Mouse (Mus musculus) liver, embryonic 13.5 days (tissue): ENCODE measurements around the gene H2afb3. TPM values are rescaled to one million over a fixed set of nuclear protein-coding genes. Genes with fewer than 3 reads are reported as not detected.
A peak's percentile ranks its signal among the peaks of the same experiment; 100 is the strongest.
"Not testable (repeated sequence)": the region's sequence is repeated elsewhere in the genome, so short reads cannot be mapped to it uniquely, and the experiment has no call there.

Source experiments
- ATAC-seq: fragments of 200-750 bp; cut with Nextera tagmentation; 2 replicates; pipeline ENCODE4 v1.8.0; 2017; ENCODE audit warnings: low read depth, mild to moderate bottlenecking, moderate number of reproducible peaks, moderate library complexity
- DNase-seq: peaks from one replicate; pipeline ENCODE4 v3.0.0; 2022
- H3K27ac ChIP-seq: fragments of 300-500 bp; sonication (generic); 2 replicates; pipeline ENCODE4 v1.5.1; 2015; ENCODE audit warnings: moderate library complexity, mild to moderate bottlenecking, inconsistent platforms
- H3K27me3 ChIP-seq: fragments of 300-500 bp; sonication (generic); 2 replicates; pipeline ENCODE4 v1.6.1; 2015; ENCODE audit warnings: mild to moderate bottlenecking, inconsistent platforms
- H3K36me3 ChIP-seq: fragments of 300-500 bp; sonication (generic); 2 replicates; pipeline ENCODE4 v1.6.1; 2015; ENCODE audit warnings: mild to moderate bottlenecking, inconsistent platforms
- H3K4me1 ChIP-seq: fragments of 300-500 bp; sonication (generic); replicated peaks from 2 replicates; pipeline ENCODE4 v1.6.1; 2015; ENCODE audit warnings: inconsistent platforms
- H3K4me2 ChIP-seq: fragments of 300-500 bp; sonication (generic); 2 replicates; pipeline ENCODE4 v1.6.1; 2015; ENCODE audit warnings: inconsistent platforms, mild to moderate bottlenecking, moderate library complexity
- H3K4me3 ChIP-seq: fragments of 300-500 bp; sonication (generic); replicated peaks from 2 replicates; pipeline ENCODE4 v1.5.1; 2015; ENCODE audit warnings: mild to moderate bottlenecking, inconsistent platforms
- H3K9ac ChIP-seq: fragments of 300-500 bp; sonication (generic); 2 replicates; pipeline ENCODE4 v1.6.1; 2015; ENCODE audit warnings: mild to moderate bottlenecking, inconsistent platforms
- H3K9me3 ChIP-seq: fragments of 300-500 bp; sonication (generic); replicated peaks from 2 replicates; pipeline ENCODE4 v1.6.1; 2016; ENCODE audit warnings: inconsistent platforms
- WGBS: fragments of 180-500 bp; shearing (Covaris S2); methylation state at CpG from one replicate; pipeline ENCODE4 v1.1.7; 2015; ENCODE audit not compliant: insufficient replicate concordance; 5-methylcytosine and 5-hydroxymethylcytosine counted together
- polyA plus RNA-seq: library from polyadenylated mRNA; unstranded; fragments of >200 nt; fragmentation: Nextera tagmentation; extraction: Ambion mirVana; gene quantifications from 2 replicates; pipeline ENCODE4 v1.2.1, GENCODE M21; 2015

The H2afb3 gene
- not detected in 2 replicates for polyA plus RNA-seq

DNA sequence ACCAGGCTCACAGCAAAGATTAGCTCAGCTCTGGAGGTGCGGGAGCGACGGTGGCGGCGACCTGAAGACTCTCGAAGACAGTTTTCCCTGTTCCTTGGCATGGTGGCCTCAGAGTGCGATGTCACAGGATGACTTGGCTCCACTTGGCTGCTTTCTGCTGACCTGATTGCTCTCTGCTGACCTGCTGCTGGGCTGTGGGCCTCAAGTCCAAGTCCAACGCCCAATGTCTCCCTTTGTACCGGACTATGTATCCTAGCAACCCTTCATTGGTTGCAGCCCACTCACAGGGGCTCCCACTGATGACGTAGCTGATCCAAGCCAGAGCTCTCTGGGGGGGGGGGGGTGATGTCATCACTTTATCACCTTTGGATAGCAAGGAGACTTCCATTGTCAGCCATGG lies at the start of gene H2afb3:
TSS of gene H2afb3 (minus strand) at position 101 of the 400 bp plus-strand sequence.
- H3K9me3 ChIP-seq, H3K4me2 ChIP-seq, H3K27me3 ChIP-seq, H3K4me3 ChIP-seq, H3K36me3 ChIP-seq, H3K27ac ChIP-seq, H3K4me1 ChIP-seq, DNase-seq, H3K9ac ChIP-seq, ATAC-seq: not testable (repeated sequence)
- WGBS: 73% methylated on average over 9 of the region's 10 CpGs

DNA sequence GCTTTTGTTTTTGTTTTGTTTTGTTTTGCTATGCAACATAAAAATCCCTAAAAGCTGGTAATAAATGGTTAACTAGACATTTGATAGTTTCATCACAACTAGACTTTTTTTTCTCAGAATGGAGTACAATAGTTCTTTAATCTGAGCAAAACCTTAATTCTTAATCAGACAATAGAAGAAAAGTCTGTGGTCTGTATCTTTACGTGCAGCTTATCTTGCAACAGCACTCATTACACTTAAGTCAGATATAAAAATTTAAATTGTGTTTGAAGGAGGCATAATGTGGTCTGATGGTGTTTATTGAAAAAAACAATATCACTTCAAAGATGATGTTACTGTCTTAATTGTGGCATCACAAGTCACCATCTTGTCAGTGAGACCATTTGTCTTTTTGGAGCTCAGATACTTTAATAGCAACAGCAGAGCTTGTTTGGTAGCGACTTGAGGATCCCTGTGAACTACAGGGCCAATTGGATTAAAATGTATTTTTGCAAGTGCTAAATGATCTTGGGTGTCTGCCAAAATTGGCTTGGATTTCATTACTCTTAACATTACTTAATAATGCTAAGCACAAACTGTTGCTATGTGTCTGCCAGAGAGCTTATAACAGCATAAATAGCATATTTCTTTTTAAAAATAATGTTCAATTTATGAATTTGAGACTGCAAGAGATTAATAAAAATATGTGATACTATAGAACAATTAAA lies 11.3 kb downstream of the H2afb3 start:
- Histone ChIP-seq H3K27ac (no peak overlapping the region), H3K9me3 (no peaks in the 10 kb centered on the region), H3K27me3 (no peaks in the 10 kb centered on the region), H3K4me2 (no peak overlapping the region), H3K9ac (no peak overlapping the region), H3K4me3 (no peak overlapping the region), H3K4me1 (no peaks in the 10 kb centered on the region), H3K36me3 (no peaks in the 10 kb centered on the region)
- DNase-seq (no peak), ATAC-seq (no peak)
- 43% methylated on average over 2 of the region's 2 CpGs for WGBS

DNA sequence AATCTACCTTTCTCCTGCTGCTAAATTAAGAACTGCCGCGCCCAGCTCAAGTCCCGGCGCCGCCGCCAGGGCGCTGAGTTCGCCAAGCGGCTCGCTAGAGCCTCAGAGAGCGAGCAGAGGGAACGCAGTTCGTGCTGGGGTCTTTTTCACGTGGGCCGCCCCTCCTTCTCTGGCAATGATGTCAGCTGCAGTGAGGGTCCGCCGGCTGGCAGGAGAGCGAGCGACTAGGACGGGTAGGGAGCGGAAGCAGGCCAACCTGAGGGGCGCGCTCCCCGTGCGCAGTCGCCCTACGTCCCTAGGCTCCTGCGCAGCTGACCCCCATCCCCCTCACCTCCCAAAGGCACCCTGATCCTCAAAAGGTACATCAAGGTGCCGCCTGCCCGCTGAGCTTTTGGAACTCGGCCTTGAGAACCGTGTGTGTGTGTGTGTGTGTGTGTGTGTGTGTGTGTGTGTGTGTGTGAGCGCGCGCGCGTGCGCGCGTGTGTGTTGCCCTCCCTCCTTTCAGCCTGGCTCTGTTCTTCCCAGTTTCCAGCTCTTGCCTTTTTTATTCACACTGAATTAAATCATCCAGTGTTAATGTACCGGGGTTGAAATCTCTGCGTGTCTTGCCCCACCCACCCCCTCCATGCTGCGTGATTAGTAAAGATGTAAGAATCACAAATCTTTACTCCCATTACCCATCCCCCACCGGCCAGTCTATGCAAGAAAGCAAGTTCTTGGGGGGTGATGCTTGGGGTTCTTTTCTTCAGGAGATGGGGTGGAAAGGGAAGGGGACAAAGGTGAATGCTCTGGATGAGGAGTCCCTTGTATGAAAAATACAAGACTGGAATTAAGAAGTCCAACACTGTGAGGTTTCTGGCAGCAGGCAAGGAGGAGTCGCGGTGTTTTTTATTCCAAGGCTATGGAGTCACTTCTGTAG lies 19.8 kb downstream of the H2afb3 start:
- Histone ChIP-seq H3K9me3 (no peaks in the 10 kb centered on the region), H3K4me2 (peak overlapping the region; percentile 51), H3K4me3 (peak overlapping the region; percentile 26), H3K27ac (no peak overlapping the region), H3K4me1 (no peaks in the 10 kb centered on the region), H3K9ac (no peak overlapping the region), H3K27me3 (peaks cover 29% of the 10 kb centered on the region), H3K36me3 (no peaks in the 10 kb centered on the region)
- WGBS: 4% methylated on average over 33 of the region's 46 CpGs
- ATAC-seq: no peak
- no peak for DNase-seq

DNA sequence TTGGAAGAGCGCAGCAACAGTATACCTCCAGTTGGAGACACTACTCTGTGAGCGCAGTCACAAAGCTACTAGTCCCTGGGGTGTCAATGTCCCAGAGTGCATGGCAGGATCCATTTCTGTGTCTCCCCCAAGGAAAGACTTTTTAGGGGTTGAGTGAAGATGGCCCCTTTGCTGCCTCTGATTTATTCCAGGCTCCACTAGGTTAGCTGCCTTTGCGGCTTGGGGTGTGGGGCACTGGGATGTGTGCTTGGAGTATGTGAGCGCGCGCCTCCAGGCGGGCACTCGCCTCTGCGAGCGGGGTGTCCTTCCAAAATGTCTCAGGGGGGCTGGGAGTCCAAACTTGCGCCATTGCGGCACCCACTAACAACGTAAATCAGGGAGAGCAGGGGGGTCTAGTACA lies 21.2 kb downstream of the H2afb3 start:
- WGBS: 8% methylated on average over 13 of the region's 13 CpGs
- Histone ChIP-seq H3K27ac (no peak overlapping the region), H3K4me2 (no peak overlapping the region), H3K36me3 (no peaks in the 10 kb centered on the region), H3K9ac (no peak overlapping the region), H3K4me1 (no peaks in the 10 kb centered on the region), H3K4me3 (no peak overlapping the region), H3K27me3 (peaks cover 29% of the 10 kb centered on the region), H3K9me3 (no peaks in the 10 kb centered on the region)
- ATAC-seq (no peak), DNase-seq (no peak)

DNA sequence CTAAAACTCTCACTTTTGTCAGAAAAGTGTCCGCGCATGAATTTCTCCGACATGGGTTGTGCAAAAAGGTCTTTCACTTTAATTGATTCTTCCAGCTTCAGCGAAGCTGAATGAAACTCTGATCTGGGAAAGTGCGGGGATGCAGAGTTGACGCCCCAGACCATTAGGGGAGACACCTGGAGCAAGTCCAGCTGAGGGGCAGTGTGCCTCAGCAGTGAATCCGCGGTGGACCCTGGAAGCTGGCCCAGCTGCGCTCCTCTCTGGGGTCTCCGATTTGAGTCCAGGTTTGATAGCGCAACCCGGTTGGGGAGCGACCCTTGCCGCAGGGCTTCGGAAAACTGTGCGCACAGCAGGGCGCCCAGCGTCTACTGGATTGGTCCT lies 22.0 kb downstream of the H2afb3 start:
- Histone ChIP-seq H3K9me3 (no peaks in the 10 kb centered on the region), H3K4me3 (peak overlapping the region; percentile 12; the same call in 1 of the 2 replicates), H3K36me3 (no peaks in the 10 kb centered on the region), H3K4me2 (peak overlapping the region; percentile 36), H3K27ac (no peak overlapping the region), H3K4me1 (no peaks in the 10 kb centered on the region), H3K9ac (no peak overlapping the region), H3K27me3 (peaks cover 29% of the 10 kb centered on the region)
- ATAC-seq: no peak
- no peak for DNase-seq
- 8% methylated on average over 18 of the region's 18 CpGs for WGBS

DNA sequence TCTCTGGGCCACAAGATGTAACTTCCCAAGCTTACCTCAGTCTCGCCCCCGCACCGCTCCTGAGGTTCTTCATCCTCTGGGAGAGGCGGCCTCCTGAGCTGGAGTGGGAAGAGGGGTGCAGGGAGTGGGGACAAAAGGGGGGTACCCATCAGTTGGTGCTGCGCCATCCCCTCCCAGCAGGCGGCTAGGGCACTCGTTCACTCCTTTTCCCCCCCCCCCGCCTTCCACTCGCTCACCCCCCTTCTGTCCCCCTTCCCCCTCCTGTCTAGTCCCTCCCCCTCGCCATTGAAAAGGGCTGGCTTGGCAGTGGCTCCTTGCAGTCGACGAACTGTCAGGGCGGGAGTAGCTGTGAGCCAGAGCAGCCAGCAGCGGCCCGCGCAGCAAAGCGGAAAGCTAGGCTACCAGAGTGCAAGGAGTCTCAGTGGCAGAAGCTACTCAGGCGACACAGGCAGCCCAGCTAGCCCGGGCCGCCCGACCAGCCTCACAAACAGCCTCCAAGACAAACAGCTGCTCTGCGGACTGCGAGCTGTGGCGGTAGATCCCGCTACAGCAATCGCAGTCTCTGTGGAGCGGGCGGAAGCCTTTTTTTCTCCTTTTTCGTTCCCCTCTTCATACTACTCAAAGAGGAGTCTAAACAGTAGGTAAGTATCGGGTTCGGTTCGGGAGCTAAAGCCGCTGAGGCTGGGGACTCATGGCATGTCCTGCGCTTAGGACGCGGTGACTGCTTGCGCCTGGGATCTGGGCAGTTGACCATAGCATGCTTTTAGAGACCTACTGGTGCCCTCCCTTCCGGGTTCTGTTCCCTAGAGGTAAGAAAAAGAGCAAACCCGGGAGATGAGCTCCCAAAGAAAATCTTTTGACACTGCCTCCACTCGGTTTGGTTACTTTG lies 22.6 kb downstream of the H2afb3 start, which contains the start of gene Pcdh11x:
TSS of gene Pcdh11x (plus strand) at position 249 of the 889 bp plus-strand sequence.
- Histone ChIP-seq H3K27me3 (peaks cover 29% of the 10 kb centered on the region), H3K4me2 (peak within 1 kb of the TSS; percentile 36), H3K9ac (no peak within 1 kb of the TSS), H3K4me3 (peak within 1 kb of the TSS; percentile 12; the same call in 1 of the 2 replicates), H3K4me1 (no peaks in the 10 kb centered on the region), H3K9me3 (no peaks in the 10 kb centered on the region), H3K36me3 (no peaks in the 10 kb centered on the region), H3K27ac (no peak within 1 kb of the TSS)
- DNase-seq (no peak), ATAC-seq (no peak)
- WGBS: 9% methylated on average over 33 of the region's 40 CpGs

DNA sequence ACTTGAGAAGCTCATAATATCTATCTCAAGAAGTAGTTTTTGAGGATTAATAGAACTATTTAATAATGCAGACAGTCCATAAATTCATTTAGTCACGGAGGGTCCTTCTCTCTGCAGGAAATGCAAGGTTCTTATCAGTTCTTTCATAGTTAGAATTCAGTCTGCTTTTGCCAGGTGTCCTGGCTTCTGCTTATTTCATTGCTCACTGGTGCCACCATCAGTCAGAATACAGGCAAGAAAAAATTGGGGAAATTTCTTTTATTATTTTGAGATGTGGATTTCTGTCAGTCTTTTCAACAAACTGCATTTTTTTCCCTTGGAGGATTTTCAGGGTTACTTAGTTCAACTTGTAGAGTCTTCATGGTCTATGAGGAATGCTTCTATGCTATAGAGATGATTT lies 25.4 kb downstream of the H2afb3 start:
- Histone ChIP-seq H3K36me3 (no peaks in the 10 kb centered on the region), H3K27ac (no peak overlapping the region), H3K4me3 (no peak overlapping the region), H3K4me2 (no peak overlapping the region), H3K4me1 (no peaks in the 10 kb centered on the region), H3K27me3 (peaks cover 24% of the 10 kb centered on the region), H3K9ac (no peak overlapping the region), H3K9me3 (no peaks in the 10 kb centered on the region)
- WGBS: 17% methylated on average over 1 of the region's 1 CpGs
- no peak for ATAC-seq
- DNase-seq: no peak

DNA sequence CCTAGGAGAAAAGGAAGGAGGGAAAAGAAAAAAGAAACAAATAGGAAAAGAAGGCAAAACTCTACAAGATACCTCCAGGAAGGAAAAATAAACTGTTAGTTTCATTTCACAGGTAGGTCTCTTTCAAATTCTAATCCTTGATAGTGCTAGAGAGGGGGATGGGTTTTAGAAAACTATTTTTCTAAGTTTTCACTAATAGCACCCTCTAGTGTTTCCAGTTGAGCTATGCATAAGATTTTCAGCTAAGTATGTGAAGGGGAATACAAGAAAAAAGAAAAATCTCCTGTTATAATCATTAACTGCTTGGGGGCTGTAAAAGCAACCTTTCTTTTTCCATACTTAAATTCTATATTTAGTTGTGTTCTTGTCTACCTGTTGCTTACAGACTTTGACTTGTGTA lies 27.4 kb downstream of the H2afb3 start:
- no peak overlapping the region for H3K9ac ChIP-seq
- no peaks in the 10 kb centered on the region for H3K36me3 ChIP-seq
- peaks cover 9% of the 10 kb centered on the region for H3K27me3 ChIP-seq
- H3K27ac ChIP-seq: no peak overlapping the region
- H3K4me2 ChIP-seq: no peak overlapping the region
- DNase-seq (no peak), ATAC-seq (no peak)
- no peak overlapping the region for H3K4me3 ChIP-seq
- no peaks in the 10 kb centered on the region for H3K9me3 ChIP-seq
- no peaks in the 10 kb centered on the region for H3K4me1 ChIP-seq

Other genes starting within 250 kb of the H2afb3 start
- gene Pcdh11x, start 22.8 kb downstream of the H2afb3 start, polyA plus RNA-seq: 0.23 TPM in 2 replicates